Mouse (Mus musculus) thymus, postnatal 25 days (tissue): ENCODE measurements around the gene Usp1.

Source experiments
- DNase-seq: peaks from one replicate; pipeline ENCODE4 v3.0.0; 2022

The Usp1 gene

GRCm38 (mm10) chr4:98984701-98985100, 61.1 kb downstream of the Usp1 start:
- DNase-seq = no peak
